Mouse (Mus musculus): ENCODE measurements around the gene F930015N05Rik. TPM values are rescaled to one million over a fixed set of nuclear protein-coding genes. Genes with fewer than 3 reads are reported as not detected.
A peak's percentile ranks its signal among the peaks of the same experiment; 100 is the strongest.

F930015N05Rik gene
- polyA plus RNA-seq, 1 experiment from 2014 or later: 2.5 TPM

- no peak for ATAC-seq (ENCODE audit: low FRiP score)
- Histone ChIP-seq H3K36me3 (no peaks in the 10 kb centered on the region), H3K9me3 (replicated peaks) (no peaks in the 10 kb centered on the region), H3K4me1 (peaks cover 19% of the 10 kb centered on the region), H3K27ac (replicated peaks) (no peak overlapping the region), H3K9ac (replicated peaks) (peak overlapping the region; percentile 56; the same call in 1 of the 2 replicates), H3K4me3 (replicated peaks) (peak overlapping the region; percentile 52), H3K27me3 (replicated peaks) (peaks cover 4% of the 10 kb centered on the region), H3K4me2 (peak overlapping the region; percentile 98)
- WGBS: 17% methylated on average over 5 of the region's 5 CpGs
Measured at GRCm38 (mm10) chr11:64436791-64437298, 392 bp upstream of the F930015N05Rik start.

GRCm38 (mm10) chr11:64435546-64436411 lies 674 bp downstream of the F930015N05Rik start:
- H3K4me1 ChIP-seq: peaks cover 19% of the 10 kb centered on the region
- ATAC-seq (ENCODE audit: low FRiP score): peak; percentile 79
- H3K36me3 ChIP-seq: no peaks in the 10 kb centered on the region
- peak overlapping the region; percentile 56 for H3K9ac ChIP-seq (replicated peaks)
- peak overlapping the region; percentile 98 for H3K4me2 ChIP-seq
- WGBS: under 1% methylated on average over 81 of the region's 81 CpGs
- no peaks in the 10 kb centered on the region for H3K9me3 ChIP-seq (replicated peaks)
- peak overlapping the region; percentile 52 for H3K4me3 ChIP-seq (replicated peaks)
- H3K27me3 ChIP-seq (replicated peaks): peaks cover 4% of the 10 kb centered on the region
- peak overlapping the region; percentile 65 for H3K27ac ChIP-seq (replicated peaks)

GRCm38 (mm10) chr11:64434611-64435545 lies 1.6 kb downstream of the F930015N05Rik start, which contains the start of gene Hs3st3a1:
Gene Hs3st3a1 (plus strand): TSS chr11:64435332.
- Histone ChIP-seq H3K27me3 (replicated peaks) (peaks cover 4% of the 10 kb centered on the region), H3K4me3 (replicated peaks) (peak within 1 kb of the TSS; percentile 52), H3K4me2 (peak within 1 kb of the TSS; percentile 98), H3K9me3 (replicated peaks) (no peaks in the 10 kb centered on the region), H3K9ac (replicated peaks) (peak within 1 kb of the TSS; percentile 56), H3K4me1 (peaks cover 19% of the 10 kb centered on the region), H3K27ac (replicated peaks) (peak within 1 kb of the TSS; percentile 65), H3K36me3 (no peaks in the 10 kb centered on the region)
- under 1% methylated on average over 30 of the region's 36 CpGs for WGBS
- peak; percentile 90 for ATAC-seq (ENCODE audit: low FRiP score)

GRCm38 (mm10) chr11:64418969-64419368 lies 17.5 kb downstream of the F930015N05Rik start:
- H3K27ac ChIP-seq (replicated peaks): no peak overlapping the region
- no peak overlapping the region for H3K9ac ChIP-seq (replicated peaks)
- no peak overlapping the region for H3K4me2 ChIP-seq
- no peaks in the 10 kb centered on the region for H3K27me3 ChIP-seq (replicated peaks)
- no peaks in the 10 kb centered on the region for H3K36me3 ChIP-seq
- no peak for ATAC-seq (ENCODE audit: low FRiP score)
- H3K9me3 ChIP-seq (replicated peaks): no peaks in the 10 kb centered on the region; the same call in 1 of the 2 replicates
- no peak overlapping the region for H3K4me3 ChIP-seq (replicated peaks)
- WGBS: 45% methylated on average over 1 of the region's 1 CpGs
- no peaks in the 10 kb centered on the region for H3K4me1 ChIP-seq

GRCm38 (mm10) chr11:64400534-64401093 lies 35.8 kb downstream of the F930015N05Rik start:
- H3K27me3 ChIP-seq (replicated peaks): no peaks in the 10 kb centered on the region
- no peaks in the 10 kb centered on the region for H3K36me3 ChIP-seq
- H3K4me2 ChIP-seq: no peak overlapping the region
- no peak overlapping the region for H3K9ac ChIP-seq (replicated peaks)
- no peaks in the 10 kb centered on the region for H3K9me3 ChIP-seq (replicated peaks)
- WGBS: 18% methylated on average over 6 of the region's 6 CpGs
- H3K27ac ChIP-seq (replicated peaks): no peak overlapping the region
- no peak for ATAC-seq (ENCODE audit: low FRiP score)
- peaks cover 17% of the 10 kb centered on the region for H3K4me1 ChIP-seq
- no peak overlapping the region for H3K4me3 ChIP-seq (replicated peaks)

- Histone ChIP-seq H3K27ac (replicated peaks) (no peak overlapping the region), H3K4me3 (replicated peaks) (no peak overlapping the region), H3K36me3 (no peaks in the 10 kb centered on the region), H3K4me2 (no peak overlapping the region), H3K9ac (replicated peaks) (no peak overlapping the region), H3K9me3 (replicated peaks) (no peaks in the 10 kb centered on the region), H3K4me1 (peaks cover 19% of the 10 kb centered on the region), H3K27me3 (replicated peaks) (no peaks in the 10 kb centered on the region)
- WGBS: 94% methylated on average over 3 of the region's 3 CpGs
- ATAC-seq (ENCODE audit: low FRiP score): no peak
Measured at GRCm38 (mm10) chr11:64397612-64398011, 38.8 kb downstream of the F930015N05Rik start.

- H3K27ac ChIP-seq (replicated peaks): peak overlapping the region; percentile 15; the same call in 1 of the 2 replicates
- peaks cover 19% of the 10 kb centered on the region for H3K4me1 ChIP-seq
- WGBS: 54% methylated on average over 6 of the region's 6 CpGs
- H3K4me3 ChIP-seq (replicated peaks): no peak overlapping the region
- H3K9me3 ChIP-seq (replicated peaks): no peaks in the 10 kb centered on the region
- H3K4me2 ChIP-seq: peak overlapping the region; percentile 47
- no peaks in the 10 kb centered on the region for H3K27me3 ChIP-seq (replicated peaks)
- H3K36me3 ChIP-seq: no peaks in the 10 kb centered on the region
- ATAC-seq (ENCODE audit: low FRiP score): no peak; the same call in 1 of the 2 replicates
- H3K9ac ChIP-seq (replicated peaks): no peak overlapping the region; the same call in 1 of the 2 replicates
Measured at GRCm38 (mm10) chr11:64396949-64397348, 39.5 kb downstream of the F930015N05Rik start.

- peak overlapping the region; percentile 8; the same call in 1 of the 2 replicates for H3K4me3 ChIP-seq (replicated peaks)
- 5% methylated on average over 7 of the region's 7 CpGs for WGBS
- ATAC-seq (ENCODE audit: low FRiP score): peak; percentile 80; the same call in 1 of the 2 replicates
Measured at GRCm38 (mm10) chr11:64396331-64396881, 40.0 kb downstream of the F930015N05Rik start.

GRCm38 (mm10) chr11:64386333-64386732 lies 50.1 kb downstream of the F930015N05Rik start:
- Histone ChIP-seq H3K4me1 (no peaks in the 10 kb centered on the region), H3K4me3 (replicated peaks) (no peak overlapping the region), H3K9ac (replicated peaks) (no peak overlapping the region), H3K27ac (replicated peaks) (no peak overlapping the region), H3K36me3 (no peaks in the 10 kb centered on the region), H3K4me2 (no peak overlapping the region), H3K9me3 (replicated peaks) (no peaks in the 10 kb centered on the region), H3K27me3 (replicated peaks) (no peaks in the 10 kb centered on the region)
- 90% methylated on average over 4 of the region's 4 CpGs for WGBS
- ATAC-seq (ENCODE audit: low FRiP score): no peak

More at GRCm38 (mm10) chr11:64396331-64396881, 40.0 kb downstream of the F930015N05Rik start:
- no peaks in the 10 kb centered on the region for H3K36me3 ChIP-seq
- no peak overlapping the region; the same call in 1 of the 2 replicates for H3K9ac ChIP-seq (replicated peaks)
- peak overlapping the region; percentile 15 for H3K27ac ChIP-seq (replicated peaks)
- H3K27me3 ChIP-seq (replicated peaks): no peaks in the 10 kb centered on the region
- no peaks in the 10 kb centered on the region for H3K9me3 ChIP-seq (replicated peaks)
- peak overlapping the region; percentile 47 for H3K4me2 ChIP-seq
- H3K4me1 ChIP-seq: peaks cover 19% of the 10 kb centered on the region
